Mouse (Mus musculus) c-Kit-positive CD71-positive TER-119-positive erythroid progenitor cells, embryonic 14.5 days (primary cell): Measurements from ENCODE around the gene Rhoj.
"Not testable (repeated sequence)": the region's sequence is repeated elsewhere in the genome, so short reads cannot be mapped to it uniquely, and the experiment has no call there.

ENCODE experiments used
- DNase-seq: peaks from one replicate; pipeline ENCODE4 v3.0.0-alpha.2; 2013; ENCODE audit warnings: low spot score

The Rhoj gene

GRCm38 (mm10) chr12:75394011-75394773 is 86.1 kb downstream of the Rhoj start:
- DNase-seq: no peak

- DNase-seq: no peak
Observed at GRCm38 (mm10) chr12:75396616-75397015, 88.5 kb downstream of the Rhoj start.

DNA sequence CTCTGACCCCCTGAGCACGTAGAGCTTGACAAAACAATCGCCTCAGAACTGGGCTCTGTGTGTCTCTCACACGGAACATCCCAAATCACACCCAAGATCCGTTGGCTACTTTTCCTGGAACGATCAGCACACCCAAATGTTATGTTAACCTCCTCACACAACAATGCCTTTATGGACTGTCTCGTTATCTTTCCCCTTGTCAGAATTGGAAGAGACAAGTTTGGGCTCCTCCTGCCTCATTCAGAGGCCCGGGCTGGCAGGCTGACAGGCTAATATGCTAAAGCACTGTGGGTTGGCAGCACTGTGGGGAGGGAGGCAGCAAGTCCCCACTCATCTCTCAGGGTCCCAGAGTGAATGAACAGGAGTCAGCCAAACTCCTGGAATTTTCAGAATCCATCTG is 89.0 kb downstream of the Rhoj start:
- DNase-seq: no peak

- DNase-seq: no peak
Observed at GRCm38 (mm10) chr12:75412964-75413363, 104.8 kb downstream of the Rhoj start.

DNA sequence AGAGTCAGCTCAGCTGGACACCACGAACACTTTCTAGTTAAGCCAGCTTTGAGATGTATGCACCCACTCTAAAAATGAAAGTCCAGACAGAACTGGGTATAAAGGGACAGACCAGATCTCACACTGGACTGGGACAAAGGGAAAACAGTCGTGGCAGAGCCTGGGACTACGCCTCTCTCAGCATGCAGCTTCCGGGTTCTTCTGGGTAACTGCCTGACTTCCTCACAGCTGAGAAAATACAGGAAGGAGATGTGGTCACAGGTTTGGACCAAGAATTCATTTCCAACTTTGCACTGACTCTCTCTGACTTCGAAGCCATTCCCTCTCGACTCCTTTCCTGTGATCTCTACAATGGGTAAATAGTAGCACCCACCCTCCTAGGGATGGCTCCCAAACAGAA is 106.9 kb downstream of the Rhoj start:
- DNase-seq: no peak

DNA sequence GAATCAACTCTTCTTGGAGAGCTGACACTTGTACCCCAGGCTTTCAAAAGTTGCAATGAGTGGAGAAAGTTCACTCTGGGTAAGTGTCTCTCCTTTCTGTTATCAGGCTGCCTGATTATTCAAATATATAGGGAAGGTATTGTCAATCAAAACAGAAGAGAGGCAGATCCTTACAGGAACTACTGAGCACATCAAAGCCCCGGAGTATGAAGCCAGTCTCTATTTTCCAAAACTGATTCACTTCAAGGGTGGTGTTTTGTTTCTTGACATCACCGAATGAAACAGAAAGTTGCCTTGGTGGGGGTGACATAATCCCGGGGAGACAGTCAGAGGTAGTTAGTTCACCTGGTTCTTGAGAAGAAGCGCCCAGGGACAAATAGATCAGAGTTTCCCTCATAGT is 108.6 kb downstream of the Rhoj start, which contains the start of gene Gphb5:
Gphb5 (minus strand) TSS at position 101 of the 400 bp plus-strand sequence.
- no peak for DNase-seq

- no peak for DNase-seq
Observed at GRCm38 (mm10) chr12:75424359-75424758, 116.2 kb downstream of the Rhoj start.

DNA sequence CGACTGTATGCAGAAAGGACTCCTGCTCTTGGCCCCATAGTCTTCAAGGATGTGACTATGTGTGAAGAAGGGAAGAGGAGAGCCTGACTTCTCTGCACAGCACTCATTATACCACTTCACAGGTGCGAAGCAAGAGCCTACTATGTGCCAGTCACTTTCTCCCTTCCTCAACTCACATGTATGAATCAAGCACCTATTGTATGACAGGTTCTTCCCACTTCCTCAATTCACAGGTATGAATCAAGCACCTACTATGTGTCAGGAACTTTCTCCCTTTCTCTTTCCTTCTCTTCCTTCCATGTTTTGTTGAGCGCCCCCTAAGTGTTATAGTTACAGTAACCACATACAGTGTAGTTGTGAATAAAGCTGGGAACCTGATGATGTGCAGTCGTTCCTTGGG is 116.7 kb downstream of the Rhoj start:
- no peak for DNase-seq

GRCm38 (mm10) chr12:75425882-75426281 is 117.8 kb downstream of the Rhoj start:
- no peak for DNase-seq

DNA sequence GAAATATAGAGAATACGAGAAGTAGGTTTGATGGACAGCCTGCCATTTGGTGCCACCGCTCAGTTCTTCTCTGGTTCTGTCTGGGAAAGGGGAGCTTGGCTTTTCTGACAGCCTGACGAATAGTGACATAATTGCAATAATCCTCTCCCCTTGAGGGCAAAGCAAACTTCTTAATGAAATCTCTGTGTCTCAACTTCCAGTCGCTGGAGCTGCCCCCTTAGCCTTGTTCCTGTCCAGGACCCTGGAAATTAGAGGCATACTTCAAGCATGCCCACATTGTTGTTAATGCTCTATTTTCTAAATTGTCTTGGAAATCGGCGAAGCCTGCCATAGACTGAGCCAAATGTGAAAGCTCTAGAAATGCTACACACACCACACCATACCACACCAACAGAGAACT is 120.6 kb downstream of the Rhoj start:
- no peak for DNase-seq

DNA sequence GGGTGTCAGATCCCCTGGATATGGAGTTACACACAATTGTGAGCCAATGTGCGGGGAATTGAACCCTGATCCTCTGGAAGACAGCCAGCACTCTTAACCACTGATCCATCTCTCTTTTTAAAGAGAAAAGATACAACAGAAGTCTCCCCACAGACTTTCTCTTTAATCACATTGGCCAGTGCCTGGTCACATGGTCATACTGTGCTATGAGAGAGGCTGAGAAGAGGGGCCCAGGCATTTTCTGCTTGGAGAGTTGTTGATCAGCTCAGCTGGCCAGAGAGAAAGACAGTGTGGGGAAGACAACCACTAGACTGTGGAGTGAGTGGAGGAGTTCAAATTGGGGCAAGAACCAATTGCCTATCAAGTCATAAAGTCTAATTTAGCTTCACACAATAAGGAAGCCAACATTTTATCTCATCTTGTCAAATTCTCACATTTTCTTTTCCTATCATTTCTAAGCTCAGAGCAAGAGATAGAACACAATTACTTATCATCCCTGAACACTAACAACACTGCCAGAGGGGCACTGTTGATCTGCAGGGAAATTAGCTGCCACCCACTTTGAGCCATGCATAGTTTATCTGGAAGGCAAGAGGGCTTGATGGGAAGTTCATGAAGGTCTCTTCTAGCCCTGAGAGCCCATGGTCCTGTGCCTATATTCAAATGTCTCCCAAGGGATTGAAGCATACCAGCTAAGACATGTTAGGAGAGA is 121.7 kb downstream of the Rhoj start:
- peak; percentile 4 for DNase-seq

GRCm38 (mm10) chr12:75432400-75432799 is 124.3 kb downstream of the Rhoj start:
- not testable (repeated sequence) for DNase-seq

- DNase-seq: no peak
Observed at GRCm38 (mm10) chr12:75446245-75446644, 138.1 kb downstream of the Rhoj start.

DNA sequence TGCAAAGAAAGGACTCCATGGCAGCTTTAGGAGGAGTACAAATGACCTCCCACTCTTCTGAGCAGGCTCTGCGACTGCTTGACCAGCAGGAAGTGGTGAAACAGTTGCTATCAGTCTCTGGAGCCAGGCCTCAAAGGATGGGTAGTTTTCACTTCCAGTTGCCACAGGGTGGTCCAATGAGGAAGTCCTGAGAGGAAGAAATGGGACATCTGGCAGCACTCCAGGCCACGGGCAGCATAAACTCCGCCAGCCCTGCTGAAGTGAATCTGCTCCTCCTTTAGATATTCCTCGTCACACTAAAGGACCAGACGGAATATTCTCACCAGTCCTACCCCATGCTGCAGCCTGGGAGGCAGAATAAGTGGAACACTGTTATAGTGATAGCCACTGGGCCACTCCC is 140.8 kb downstream of the Rhoj start:
- no peak for DNase-seq

DNA sequence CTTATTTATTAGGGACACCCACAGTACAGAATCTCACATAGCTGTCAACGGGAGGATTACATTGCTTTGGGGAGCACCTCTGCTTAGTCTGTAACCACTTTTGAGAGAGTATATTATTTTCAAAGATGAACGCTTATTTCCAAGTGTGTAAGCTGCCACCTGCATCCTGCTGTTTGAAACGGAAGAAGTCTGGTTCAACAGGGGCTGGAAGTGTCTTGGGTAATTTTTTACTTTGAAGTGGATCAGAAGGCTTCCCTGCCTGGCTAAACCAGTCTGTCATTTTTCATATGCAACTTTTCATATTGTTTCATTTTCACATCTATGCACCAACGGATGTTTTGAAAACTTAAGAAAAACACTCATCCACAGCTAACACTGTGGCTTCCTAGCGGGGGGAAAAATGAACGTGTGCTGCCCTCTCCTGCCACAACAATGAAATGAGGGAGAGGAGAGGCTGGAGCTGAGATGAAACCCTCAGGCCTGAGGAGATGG is 141.4 kb downstream of the Rhoj start:
- DNase-seq: no peak

DNA sequence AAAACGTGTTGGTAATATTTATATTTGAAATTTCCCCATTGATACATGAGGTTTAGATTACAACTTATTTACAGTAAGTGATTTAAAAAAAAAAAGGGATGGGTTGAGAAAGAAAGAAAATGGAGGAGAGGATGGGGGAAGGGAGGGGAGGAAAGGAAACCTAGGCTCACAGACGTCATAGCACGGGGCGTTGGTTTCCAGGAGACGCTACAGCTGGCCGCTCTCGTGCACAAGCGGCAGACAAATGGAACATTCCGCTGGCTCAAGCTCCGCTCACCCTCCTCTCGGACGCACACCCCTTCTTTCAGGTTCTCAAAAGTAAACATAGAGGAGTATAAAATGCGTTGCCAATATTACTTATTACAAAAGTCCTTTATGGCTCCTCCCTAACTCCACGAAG is 141.9 kb downstream of the Rhoj start:
- no peak for DNase-seq

DNA sequence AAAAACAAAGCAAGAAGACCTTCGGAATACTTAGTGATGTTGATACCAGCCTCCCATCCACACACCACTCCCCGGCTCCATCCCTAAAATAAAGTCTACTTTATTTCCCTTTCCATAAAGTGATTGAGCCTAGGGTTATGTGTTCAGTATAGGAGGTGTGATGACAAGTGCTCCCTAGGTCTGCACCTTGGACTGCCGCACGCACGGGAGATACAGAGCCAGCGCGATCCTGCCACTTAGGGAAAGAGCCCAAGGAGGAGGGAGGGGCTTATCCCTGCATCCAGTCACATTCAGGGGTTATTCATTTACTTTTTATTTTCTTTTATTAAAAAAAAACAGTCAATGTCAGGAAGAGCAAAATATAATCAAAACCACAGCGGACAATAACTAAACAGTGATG is 142.5 kb downstream of the Rhoj start:
- no peak for DNase-seq
